Comparison of ENCODE assay signal across 12 mouse cellular contexts in the genomic region with DNA sequence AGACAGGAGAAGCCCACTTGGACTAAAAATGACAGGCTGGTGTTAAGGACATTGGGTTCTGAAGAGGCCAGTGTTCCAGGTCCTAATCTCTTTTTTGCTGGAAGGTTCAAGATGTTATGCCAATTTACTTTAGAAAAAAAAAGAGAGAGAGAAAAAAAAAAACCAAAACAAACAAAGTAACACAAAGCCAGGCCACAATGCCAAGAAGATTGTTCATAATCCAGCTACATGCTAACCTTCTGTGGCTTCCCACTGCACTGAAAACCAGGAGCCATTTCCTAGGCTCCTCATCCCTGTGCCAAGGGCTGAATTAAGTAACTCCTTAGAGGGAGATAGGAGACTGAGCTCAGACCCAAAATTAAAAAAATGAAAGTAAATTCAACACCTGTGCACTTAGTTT. TPM values are rescaled to one million over a fixed set of nuclear protein-coding genes. Genes with fewer than 3 reads are reported as not detected.
DNase-seq lines count a peak whose midpoint lies in the region; ATAC-seq and TF ChIP-seq lines count a peak whose summit lies in the region.
"Had no signal": no experiment of that assay in that cellular context is flagged by ENCODE, and none has a peak within 500 bp of the region (broad histone marks: within the 10 kb centered on the region; RNA-seq: fewer than 3 reads in every experiment).

No protein-coding gene starts in this region.

- ATAC-seq in midbrain, embryonic 16.5 days = no peak
- ATAC-seq in embryonic facial prominence, embryonic 13.5 days (ENCODE audit: insufficient number of reproducible peaks, insufficient read depth, low FRiP score, low TSS enrichment, low read depth) = no peak
- ATAC-seq: Patski had no signal

- TF ChIP-seq POLR2A in myocyte (IDR thresholded peaks at IDR 0.05; ENCODE audit: insufficient read length, low read depth) = no peak

- peaks cover 15% of the 10 kb centered on the region for H3K4me1 ChIP-seq in heart, embryonic 10.5 days
- peaks cover 25% of the 10 kb centered on the region for H3K4me1 ChIP-seq in midbrain, embryonic 10.5 days
- peaks cover 14% of the 10 kb centered on the region for H3K4me1 ChIP-seq in midbrain, embryonic 16.5 days (ENCODE audit: control insufficient read depth, insufficient read depth, low read length)
- H3K4me1 ChIP-seq in embryonic facial prominence, embryonic 13.5 days = peaks cover 18% of the 10 kb centered on the region

- H3K36me3 ChIP-seq in heart, embryonic 10.5 days = peaks cover 31% of the 10 kb centered on the region
- H3K36me3 ChIP-seq in midbrain, embryonic 10.5 days = peaks cover 31% of the 10 kb centered on the region
- H3K36me3 ChIP-seq in midbrain, embryonic 16.5 days (ENCODE audit: control insufficient read depth, insufficient read depth, low read length) = peaks cover 6% of the 10 kb centered on the region; the same call in 1 of the 2 replicates
- peaks cover 27% of the 10 kb centered on the region for H3K36me3 ChIP-seq in embryonic facial prominence, embryonic 13.5 days
- peaks cover 35% of the 10 kb centered on the region for H3K36me3 ChIP-seq in myocyte (ENCODE audit: control insufficient read depth, insufficient read depth)

- H3K4me3 ChIP-seq in heart, embryonic 10.5 days = no peak overlapping the region
- H3K4me3 ChIP-seq in midbrain, embryonic 10.5 days = peak overlapping the region; percentile 99
- no peak overlapping the region for H3K4me3 ChIP-seq in midbrain, embryonic 16.5 days (ENCODE audit: low read depth, low read length)
- no peak overlapping the region for H3K4me3 ChIP-seq in embryonic facial prominence, embryonic 13.5 days
- H3K4me3 ChIP-seq in myocyte = peak overlapping the region; percentile 76
- H3K4me3 ChIP-seq: heart, adult 2 months had no signal

- H3K9me3 ChIP-seq in heart, embryonic 10.5 days = no peaks in the 10 kb centered on the region
- no peaks in the 10 kb centered on the region for H3K9me3 ChIP-seq in midbrain, embryonic 10.5 days (replicated peaks)
- no peaks in the 10 kb centered on the region for H3K9me3 ChIP-seq in midbrain, embryonic 16.5 days (replicated peaks; ENCODE audit: control insufficient read depth, low read length, poor library complexity, severe bottlenecking)
- no peaks in the 10 kb centered on the region for H3K9me3 ChIP-seq in embryonic facial prominence, embryonic 13.5 days

- no peak overlapping the region for H3K4me2 ChIP-seq in midbrain, embryonic 16.5 days (ENCODE audit: low read length)
- peak overlapping the region; percentile 76 for H3K4me2 ChIP-seq in embryonic facial prominence, embryonic 13.5 days
- peak overlapping the region; percentile 81 for H3K4me2 ChIP-seq in myocyte (ENCODE audit: low read depth)

- no peak overlapping the region for H3K27ac ChIP-seq in heart, embryonic 10.5 days
- H3K27ac ChIP-seq in midbrain, embryonic 10.5 days (replicated peaks) = no peak overlapping the region
- H3K27ac ChIP-seq in midbrain, embryonic 16.5 days (ENCODE audit: low read length) = no peak overlapping the region
- H3K27ac ChIP-seq in embryonic facial prominence, embryonic 13.5 days = no peak overlapping the region
- H3K27ac ChIP-seq: heart, adult 2 months; macrophage had no signal

- no peaks in the 10 kb centered on the region for H3K27me3 ChIP-seq in heart, embryonic 10.5 days (ENCODE audit: insufficient read depth, poor library complexity, severe bottlenecking)
- H3K27me3 ChIP-seq in midbrain, embryonic 10.5 days (ENCODE audit: low read depth, poor library complexity, severe bottlenecking) = no peaks in the 10 kb centered on the region
- no peaks in the 10 kb centered on the region for H3K27me3 ChIP-seq in midbrain, embryonic 16.5 days (ENCODE audit: control insufficient read depth, insufficient read depth, low read depth, low read length)
- no peaks in the 10 kb centered on the region for H3K27me3 ChIP-seq in embryonic facial prominence, embryonic 13.5 days
- H3K27me3 ChIP-seq in myocyte (ENCODE audit: control insufficient read depth, insufficient read depth, insufficient read length) = no peaks in the 10 kb centered on the region
- H3K27me3 ChIP-seq: Patski had no signal

- no peak overlapping the region for H3ac ChIP-seq in myocyte (ENCODE audit: control insufficient read depth, insufficient read length)

- peaks cover 49% of the 10 kb centered on the region for H3K79me2 ChIP-seq in myocyte (ENCODE audit: control insufficient read depth, insufficient read depth)

- DNase-seq in heart, embryonic 10.5 days (ENCODE audit: low spot score) = peak; percentile 28
- no peak for DNase-seq in heart, postnatal 36 days
- DNase-seq in midbrain, embryonic 10.5 days (ENCODE audit: low spot score) = no peak
- DNase-seq in left cerebral cortex, postnatal 25 days (ENCODE audit: low spot score in 2 of 2) = no peak
- DNase-seq in urinary bladder, postnatal 36 days (ENCODE audit: low spot score in 2 of 2) = no peak
- DNase-seq: adrenal gland, adult 8-10 months; heart, adult 2 months had no signal

- intact Hi-C loops in heart, postnatal 36 days (cut with DNase I) = no loop called here
- intact Hi-C loops in left cerebral cortex, postnatal 25 days (cut with DNase I) = no loop called here

- H3K9ac ChIP-seq in midbrain, embryonic 16.5 days (ENCODE audit: low read depth, low read length) = no peak overlapping the region
- no peak overlapping the region for H3K9ac ChIP-seq in embryonic facial prominence, embryonic 13.5 days

TF ChIP-seq in myocyte, 11 proteins besides CTCF, POLR2A, EP300 and RAD21:
- TF ChIP-seq MYOD1 (IDR thresholded peaks at IDR 0.05; ENCODE audit: control insufficient read depth in 1 of 3, insufficient read length in 2 of 3, low read depth in 2 of 3) (no peak), SRF (IDR thresholded peaks at IDR 0.05; ENCODE audit: control insufficient read depth, insufficient read length, low read depth) (no peak), E2F4 (IDR thresholded peaks at IDR 0.05; ENCODE audit: insufficient read depth) (no peak), REST (IDR thresholded peaks at IDR 0.05; ENCODE audit: insufficient read depth, insufficient read length) (no peak), CEBPB (IDR thresholded peaks at IDR 0.05; ENCODE audit: insufficient read depth, poor library complexity, severe bottlenecking) (no peak), TCF12 (IDR thresholded peaks at IDR 0.05; ENCODE audit: insufficient read depth, poor library complexity, severe bottlenecking) (no peak), MAX (IDR thresholded peaks at IDR 0.05; ENCODE audit: low read depth) (no peak), POLR2AphosphoS2 (IDR thresholded peaks at IDR 0.05; ENCODE audit: insufficient read length, low read depth) (no peak), MYOG (IDR thresholded peaks at IDR 0.05; ENCODE audit: control insufficient read depth in 1 of 3, insufficient read depth in 1 of 3, insufficient read length in 2 of 3, low read depth in 2 of 3) (no peak), USF1 (IDR thresholded peaks at IDR 0.05; ENCODE audit: low read depth) (no peak), TCF3 (IDR thresholded peaks at IDR 0.05; ENCODE audit: insufficient read length, low read depth) (no peak)

RNA-seq across cellular contexts. Expression of gene Mthfd2, which starts 10.4 kb away (rescaled TPM):
- polyA plus RNA-seq in heart, embryonic 10.5 days (2016; fragmentation: Nextera tagmentation; extraction: Ambion mirVana) = 50.6 and 58.7 TPM in 2 replicates
- total RNA-seq in heart, postnatal 36 days (2021) = 1 to 10 TPM; 2.2 to 3.0 TPM
- polyA plus RNA-seq in midbrain, embryonic 10.5 days (2016; fragmentation: Nextera tagmentation; extraction: Ambion mirVana) = 53.2 and 64.0 TPM in 2 replicates
- 34.7 and 37.1 TPM in 2 replicates for polyA plus RNA-seq in midbrain, embryonic 16.5 days (2015; fragmentation: Nextera tagmentation; extraction: Ambion mirVana)
- polyA plus RNA-seq in embryonic facial prominence, embryonic 13.5 days (2015; fragmentation: Nextera tagmentation; extraction: Ambion mirVana) = 36.3 and 37.0 TPM in 2 replicates
- 260 TPM for polyA plus RNA-seq in myocyte (2012; fragmentation: generic; extraction: Trizol)
- 1 to 10 TPM; 5.0 to 6.3 TPM for total RNA-seq in left cerebral cortex, postnatal 25 days (2021)

RNA-seq across cellular contexts. Expression of gene Mob1a, which starts 10.5 kb away (rescaled TPM):
- 42.8 and 50.7 TPM in 2 replicates for polyA plus RNA-seq in heart, embryonic 10.5 days (2016; fragmentation: Nextera tagmentation; extraction: Ambion mirVana)
- 10 to 100 TPM; 22.9 to 24.9 TPM for total RNA-seq in heart, postnatal 36 days (2021)
- 60.4 and 61.5 TPM in 2 replicates for polyA plus RNA-seq in midbrain, embryonic 10.5 days (2016; fragmentation: Nextera tagmentation; extraction: Ambion mirVana)
- 19.2 and 20.8 TPM in 2 replicates for polyA plus RNA-seq in midbrain, embryonic 16.5 days (2015; fragmentation: Nextera tagmentation; extraction: Ambion mirVana)
- polyA plus RNA-seq in embryonic facial prominence, embryonic 13.5 days (2015; fragmentation: Nextera tagmentation; extraction: Ambion mirVana) = 60.1 and 65.1 TPM in 2 replicates
- 22.8 TPM for polyA plus RNA-seq in myocyte (2012; fragmentation: generic; extraction: Trizol)
- total RNA-seq in left cerebral cortex, postnatal 25 days (2021) = 10 to 100 TPM; 20.0 to 20.2 TPM

RNA-seq across cellular contexts. Expression of gene Bola3, which starts 33.7 kb away (rescaled TPM):
- 238 and 283 TPM in 2 replicates for polyA plus RNA-seq in heart, embryonic 10.5 days (2016; fragmentation: Nextera tagmentation; extraction: Ambion mirVana)
- 100 to 1,000 TPM; 329 to 387 TPM for total RNA-seq in heart, postnatal 36 days (2021)
- 152 and 156 TPM in 2 replicates for polyA plus RNA-seq in midbrain, embryonic 10.5 days (2016; fragmentation: Nextera tagmentation; extraction: Ambion mirVana)
- 44.0 and 50.0 TPM in 2 replicates for polyA plus RNA-seq in midbrain, embryonic 16.5 days (2015; fragmentation: Nextera tagmentation; extraction: Ambion mirVana)
- polyA plus RNA-seq in embryonic facial prominence, embryonic 13.5 days (2015; fragmentation: Nextera tagmentation; extraction: Ambion mirVana) = 115 and 121 TPM in 2 replicates
- 104 TPM for polyA plus RNA-seq in myocyte (2012; fragmentation: generic; extraction: Trizol)
- total RNA-seq in left cerebral cortex, postnatal 25 days (2021) = 10 to 100 TPM; 52.3 to 56.5 TPM

Comparison
In these comparisons a context has a peak if more than half of its experiments do, and no peak if none do; other contexts are left out.
1. H3K4me3 ChIP-seq: peak in midbrain, embryonic 10.5 days (single experiment) and myocyte (single experiment); none in heart, embryonic 10.5 days (single experiment), midbrain, embryonic 16.5 days (single experiment) and embryonic facial prominence, embryonic 13.5 days (single experiment).